Comparison of ENCODE assay signal across 17 mouse cellular contexts in the genomic region with DNA sequence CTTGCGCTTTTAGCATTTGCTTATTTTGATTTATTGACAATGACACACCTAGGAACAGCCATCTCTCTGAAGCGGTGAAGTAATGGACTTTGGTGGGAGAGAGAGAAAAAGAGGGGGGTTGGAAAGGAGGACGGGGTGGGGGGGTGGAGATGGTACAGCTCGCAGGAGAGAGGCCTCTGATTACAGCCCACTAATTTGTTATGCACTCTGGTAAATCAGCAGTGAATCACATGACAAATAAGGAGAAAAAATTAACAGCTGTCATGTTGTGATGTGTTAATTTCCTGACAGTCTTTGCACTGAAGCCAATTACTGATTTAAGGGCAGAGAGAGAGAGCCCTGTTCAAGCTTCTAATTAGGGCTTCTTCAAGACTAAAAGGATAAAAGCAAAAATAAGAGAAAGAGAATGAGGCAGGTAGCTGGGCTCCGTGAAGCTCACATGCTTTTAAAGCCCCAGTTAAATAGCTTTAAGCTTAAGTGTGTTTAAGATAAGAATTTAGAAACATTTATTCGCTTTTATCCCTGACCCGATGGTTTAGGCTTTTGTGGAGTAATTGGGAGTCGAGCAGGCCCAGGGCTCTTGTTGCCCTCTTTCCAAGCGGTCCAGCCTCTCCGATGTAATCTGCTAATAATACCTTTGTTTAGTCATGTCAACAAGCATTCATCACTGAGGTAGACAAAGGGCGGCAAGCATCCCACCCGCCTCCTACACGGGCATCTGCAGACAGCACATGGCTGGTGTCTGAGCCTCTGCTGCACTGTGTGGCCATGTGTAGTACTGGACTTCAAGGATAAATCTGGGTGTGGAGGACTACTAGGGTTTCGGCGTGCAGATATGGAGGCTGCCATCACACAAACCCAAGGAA.
DNase-seq lines count a peak whose midpoint lies in the region; ATAC-seq lines count a peak whose summit lies in the region.
"Had no signal": no experiment of that assay in that cellular context is flagged by ENCODE, and none has a peak within 500 bp of the region (broad histone marks: within the 10 kb centered on the region; RNA-seq: fewer than 3 reads in every experiment).

No protein-coding gene starts in this region.

- no peak overlapping the region for H3K4me3 ChIP-seq in forebrain, embryonic 12.5 days (replicated peaks)
- no peak overlapping the region for H3K4me3 ChIP-seq in midbrain, embryonic 14.5 days (replicated peaks; ENCODE audit: low read depth, low read length)
- H3K4me3 ChIP-seq: erythroblast, embryonic 14.5 days; heart, embryonic 10.5 days had no signal

- H3K36me3 ChIP-seq in forebrain, embryonic 12.5 days (replicated peaks) = no peaks in the 10 kb centered on the region
- no peaks in the 10 kb centered on the region for H3K36me3 ChIP-seq in midbrain, embryonic 14.5 days (ENCODE audit: control insufficient read depth, insufficient read depth, low read length)
- H3K36me3 ChIP-seq: heart, embryonic 10.5 days had no signal

- ATAC-seq in forebrain, embryonic 12.5 days (ENCODE audit: low FRiP score) = peak; percentile 93
- peak; percentile 62; the same call in 1 of the 2 replicates for ATAC-seq in midbrain, embryonic 14.5 days (ENCODE audit: low FRiP score, low TSS enrichment)

- DNase-seq in embryo, embryonic 10.5 days (ENCODE audit: low spot score) = peak; percentile 23
- DNase-seq in embryo, embryonic 10 days (ENCODE audit: low spot score) = no peak
- peak; percentile 58 for DNase-seq in Muller cell, postnatal 12 days (ENCODE audit: inconsistent ontology term)
- peak; percentile 55 for DNase-seq in midbrain, embryonic 14.5 days
- DNase-seq in layer of hippocampus, adult 11-12 months (ENCODE audit: low spot score) = no peak
- no peak for DNase-seq in layer of hippocampus, postnatal 25 days (ENCODE audit: extremely low spot score in 1 of 2, low spot score in 1 of 2)
- DNase-seq in adrenal gland, postnatal 36 days = no peak
- DNase-seq: cerebellum, postnatal 36 days; heart, postnatal 4 days; kidney, adult 8-10 months; liver; lung, embryonic 14.5 days; right cerebral cortex, postnatal 14 days had no signal

- peaks cover 14% of the 10 kb centered on the region for H3K4me1 ChIP-seq in forebrain, embryonic 12.5 days
- H3K4me1 ChIP-seq in midbrain, embryonic 14.5 days (ENCODE audit: control insufficient read depth, insufficient read depth, low read length) = peaks cover 4% of the 10 kb centered on the region; the same call in 1 of the 2 replicates

- 31% methylated on average over 15 of the region's 15 CpGs for WGBS in forebrain, embryonic 12.5 days
- WGBS in midbrain, embryonic 14.5 days = 46% methylated on average over 15 of the region's 15 CpGs

- peak overlapping the region; percentile 85 for H3K27ac ChIP-seq in forebrain, embryonic 12.5 days
- peak overlapping the region; percentile 27 for H3K27ac ChIP-seq in midbrain, embryonic 14.5 days (replicated peaks; ENCODE audit: low read depth, low read length)
- H3K27ac ChIP-seq: heart, embryonic 10.5 days had no signal

- no peaks in the 10 kb centered on the region for H3K9me3 ChIP-seq in forebrain, embryonic 12.5 days
- no peaks in the 10 kb centered on the region for H3K9me3 ChIP-seq in midbrain, embryonic 14.5 days (ENCODE audit: control insufficient read depth, low read length)
- H3K9me3 ChIP-seq: heart, embryonic 10.5 days had no signal

- no peak overlapping the region for H3K4me2 ChIP-seq in forebrain, embryonic 12.5 days
- no peak overlapping the region for H3K4me2 ChIP-seq in midbrain, embryonic 14.5 days (ENCODE audit: low read length)
- H3K4me2 ChIP-seq: lung, embryonic 14.5 days had no signal

- no peak overlapping the region for H3K9ac ChIP-seq in forebrain, embryonic 12.5 days
- no peak overlapping the region for H3K9ac ChIP-seq in midbrain, embryonic 14.5 days (replicated peaks; ENCODE audit: low read length)
- H3K9ac ChIP-seq: lung, embryonic 14.5 days had no signal

- peaks cover 28% of the 10 kb centered on the region for H3K27me3 ChIP-seq in forebrain, embryonic 12.5 days
- peaks cover 3% of the 10 kb centered on the region; the same call in 1 of the 2 replicates for H3K27me3 ChIP-seq in midbrain, embryonic 14.5 days (ENCODE audit: control insufficient read depth, insufficient read depth, low read length)
- H3K27me3 ChIP-seq: CH12.LX had no signal

Comparison
In these comparisons a context has a peak if more than half of its experiments do, and no peak if none do; other contexts are left out.
1. DNase-seq: peak in embryo, embryonic 10.5 days (single experiment), Muller cell, postnatal 12 days (single experiment) and midbrain, embryonic 14.5 days (single experiment); none in embryo, embryonic 10 days (single experiment), layer of hippocampus, adult 11-12 months (single experiment), layer of hippocampus, postnatal 25 days (0 of 2) and adrenal gland, postnatal 36 days (0 of 2).